Mouse (Mus musculus) stomach, postnatal 0 days (tissue): Measurements from ENCODE around the gene Praf2. TPM values are rescaled to one million over a fixed set of nuclear protein-coding genes. Genes with fewer than 3 reads are reported as not detected.
"Not testable (repeated sequence)": the region's sequence is repeated elsewhere in the genome, so short reads cannot be mapped to it uniquely, and the experiment has no call there.

Experiments
- ATAC-seq: fragments of 200-750 bp; cut with Nextera tagmentation; 2 replicates; pipeline ENCODE4 v1.8.0; 2017; ENCODE audit not compliant: low FRiP score, low TSS enrichment
- DNase-seq: peaks from one replicate; pipeline ENCODE4 v3.0.0-alpha.2; 2016; ENCODE audit warnings: low spot score
- H3K27ac ChIP-seq: fragments of 300-500 bp; sonication (generic); replicated peaks from 2 replicates; pipeline ENCODE4 v1.5.1; 2014; ENCODE audit warnings: mild to moderate bottlenecking, control low read depth
- H3K27me3 ChIP-seq: fragments of 300-500 bp; sonication (generic); 2 replicates; pipeline ENCODE4 v1.6.1; 2014; ENCODE audit warnings: low read length; ENCODE audit not compliant: control insufficient read depth, insufficient read depth
- H3K36me3 ChIP-seq: fragments of 300-500 bp; sonication (generic); 2 replicates; pipeline ENCODE4 v1.6.1; 2014; ENCODE audit warnings: low read length, mixed read lengths; ENCODE audit not compliant: control insufficient read depth, insufficient read depth
- H3K4me1 ChIP-seq: fragments of 300-500 bp; sonication (generic); replicated peaks from 2 replicates; pipeline ENCODE4 v1.6.1; 2014; ENCODE audit warnings: antibody characterized with exemption; ENCODE audit not compliant: control insufficient read depth, insufficient read depth
- H3K4me2 ChIP-seq: fragments of 300-500 bp; sonication (generic); replicated peaks from 2 replicates; pipeline ENCODE4 v1.6.1; 2014; ENCODE audit warnings: low read depth, mild to moderate bottlenecking, control low read depth, moderate library complexity
- H3K4me3 ChIP-seq: fragments of 300-500 bp; sonication (generic); 2 replicates; pipeline ENCODE4 v1.5.1; 2014; ENCODE audit warnings: low read depth, low read length, control low read depth
- H3K9ac ChIP-seq: fragments of 300-500 bp; sonication (generic); 2 replicates; pipeline ENCODE4 v1.6.1; 2014; ENCODE audit warnings: mild to moderate bottlenecking, low read length, control low read depth, mixed read lengths
- H3K9me3 ChIP-seq: fragments of 300-500 bp; sonication (generic); 2 replicates; pipeline ENCODE4 v1.6.1; 2016; ENCODE audit warnings: low read length; ENCODE audit not compliant: control insufficient read depth
- CTCF ChIP-seq: IDR thresholded peaks from 2 replicates; pipeline ENCODE4 v1.5.1; 2016; ENCODE audit warnings: antibody characterized with exemption, low read depth, mild to moderate bottlenecking, moderate library complexity
- EP300 ChIP-seq: optimal IDR thresholded peaks from 2 replicates; pipeline ENCODE3; 2016; ENCODE audit warnings: antibody characterized with exemption
- WGBS: fragments of 180-500 bp; shearing (Covaris S2); extraction: QIAGEN DNeasy Blood & Tissue Kit; methylation state at CpG from one replicate; pipeline ENCODE4 v1.1.7; 2014; 5-methylcytosine and 5-hydroxymethylcytosine counted together
- polyA plus RNA-seq: library from polyadenylated mRNA; unstranded; fragments of >200 nt; fragmentation: Nextera tagmentation; extraction: Ambion mirVana; gene quantifications from 2 replicates; pipeline ENCODE4 v1.2.1, GENCODE M21; 2015

Praf2 gene
- polyA plus RNA-seq, 1 experiment from 2014 or later, result 26.0 TPM

GRCm38 (mm10) chrX:7690486-7690885 lies 37.8 kb upstream of the Praf2 start:
- TF ChIP-seq EP300, result no peak
- TF ChIP-seq CTCF, result no peak
- ATAC-seq (no peak), DNase-seq (no peak)
- Histone ChIP-seq H3K36me3 (no peaks in the 10 kb centered on the region), H3K27ac (no peak overlapping the region), H3K4me2 (no peak overlapping the region), H3K27me3 (no peaks in the 10 kb centered on the region), H3K9me3 (no peaks in the 10 kb centered on the region), H3K4me3 (no peak overlapping the region), H3K4me1 (no peaks in the 10 kb centered on the region), H3K9ac (no peak overlapping the region)
- WGBS, result 50% methylated on average over 3 of the region's 3 CpGs

DNA sequence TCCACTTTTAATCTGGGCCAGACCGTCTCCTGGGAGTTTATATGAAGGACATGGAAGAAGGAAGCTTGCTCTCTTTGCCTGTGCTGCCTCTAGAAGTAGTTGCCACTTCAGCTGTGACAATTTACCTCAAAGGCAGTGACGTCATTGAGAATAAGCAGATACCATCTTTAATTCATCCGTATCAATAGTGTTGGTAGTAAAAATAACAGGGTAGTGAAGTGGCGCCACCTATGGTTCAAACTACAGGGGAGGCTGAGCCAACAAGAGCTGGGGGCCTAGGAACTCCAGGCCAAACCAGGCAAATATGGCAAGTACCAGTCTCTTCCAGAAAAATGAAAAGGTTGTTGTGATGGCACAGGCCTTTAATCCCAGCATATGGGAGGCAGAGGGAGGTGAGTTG lies 35.4 kb upstream of the Praf2 start:
- peak; percentile 36 for DNase-seq

GRCm38 (mm10) chrX:7696520-7696919 lies 31.7 kb upstream of the Praf2 start:
- no peaks in the 10 kb centered on the region for H3K36me3 ChIP-seq
- 0 out of 2 replicates have a peak overlapping the region, but pooled peaks have one; percentile 1 for H3K4me3 ChIP-seq
- ATAC-seq (peak; percentile 38; the same call in 1 of the 2 replicates), DNase-seq (no peak)
- no peak overlapping the region for H3K27ac ChIP-seq
- H3K4me1 ChIP-seq, result no peaks in the 10 kb centered on the region
- TF ChIP-seq EP300 (no peak), CTCF (no peak)
- 0 out of 2 replicates have a peak overlapping the region, but pooled peaks have one; percentile 20 for H3K4me2 ChIP-seq
- H3K9ac ChIP-seq, result no peak overlapping the region
- no peaks in the 10 kb centered on the region for H3K27me3 ChIP-seq
- H3K9me3 ChIP-seq, result no peaks in the 10 kb centered on the region
- 40% methylated on average over 6 of the region's 6 CpGs for WGBS

More for the DNA sequence above, 35.4 kb upstream of the Praf2 start:
- H3K27ac ChIP-seq, result no peak overlapping the region
- no peaks in the 10 kb centered on the region for H3K9me3 ChIP-seq
- no peaks in the 10 kb centered on the region for H3K27me3 ChIP-seq
- no peak for ATAC-seq
- H3K9ac ChIP-seq, result no peak overlapping the region
- H3K4me1 ChIP-seq, result no peaks in the 10 kb centered on the region
- TF ChIP-seq CTCF, result peak; percentile 70
- TF ChIP-seq EP300, result no peak
- no peak overlapping the region for H3K4me3 ChIP-seq
- no peaks in the 10 kb centered on the region for H3K36me3 ChIP-seq
- no peak overlapping the region for H3K4me2 ChIP-seq
- WGBS, result 33% methylated on average over 4 of the region's 4 CpGs

- H3K4me3 ChIP-seq, result peak within 1 kb of the TSS; percentile 52
- 11% methylated on average over 33 of the region's 33 CpGs for WGBS
- H3K4me2 ChIP-seq, result peak within 1 kb of the TSS; percentile 56
- no peak within 1 kb of the TSS for H3K27ac ChIP-seq
- no peaks in the 10 kb centered on the region for H3K27me3 ChIP-seq
- H3K36me3 ChIP-seq, result no peaks in the 10 kb centered on the region
- H3K9me3 ChIP-seq, result no peaks in the 10 kb centered on the region
- DNase-seq (peak; percentile 83), ATAC-seq (peak; percentile 95)
- peak within 1 kb of the TSS; percentile 61 for H3K9ac ChIP-seq
- TF ChIP-seq CTCF (no peak), EP300 (no peak)
- H3K4me1 ChIP-seq, result no peaks in the 10 kb centered on the region
Observed at GRCm38 (mm10) chrX:7696954-7697381, 31.3 kb upstream of the Praf2 start, which contains the start of gene Gpkow. TSS of gene Gpkow (plus strand) at chrX:7697131.

- peak overlapping the region; percentile 28 for H3K4me3 ChIP-seq
- not testable (repeated sequence) for H3K9me3 ChIP-seq, H3K36me3 ChIP-seq, ATAC-seq, H3K27ac ChIP-seq, H3K27me3 ChIP-seq, H3K4me1 ChIP-seq, DNase-seq
- WGBS, result 19% methylated on average over 4 of the region's 12 CpGs
- peak overlapping the region; percentile 38; the same call in 1 of the 2 replicates for H3K9ac ChIP-seq
- H3K4me2 ChIP-seq, result peak overlapping the region; percentile 43
Observed at GRCm38 (mm10) chrX:7713764-7714134, 14.5 kb upstream of the Praf2 start.

- ATAC-seq, result peak; percentile 97
Observed at GRCm38 (mm10) chrX:7714135-7714899, 13.9 kb upstream of the Praf2 start, which contains the start of gene Wdr45. TSS of gene Wdr45 (plus strand) at chrX:7714333.

More at GRCm38 (mm10) chrX:7714135-7714899, 13.9 kb upstream of the Praf2 start, which contains the start of gene Wdr45:
- H3K27ac ChIP-seq, H3K27me3 ChIP-seq, H3K9me3 ChIP-seq, H3K36me3 ChIP-seq, H3K4me1 ChIP-seq: not testable (repeated sequence)
- H3K9ac ChIP-seq, result peak within 1 kb of the TSS; percentile 38; the same call in 1 of the 2 replicates
- H3K4me3 ChIP-seq, result peak within 1 kb of the TSS; percentile 28
- 12% methylated on average over 37 of the region's 60 CpGs for WGBS
- peak within 1 kb of the TSS; percentile 43 for H3K4me2 ChIP-seq
- peak; percentile 91 for DNase-seq
